Mouse (Mus musculus): Measurements from ENCODE around the gene Trappc1. TPM values are rescaled to one million over a fixed set of nuclear protein-coding genes. Genes with fewer than 3 reads are reported as not detected.
A peak's percentile ranks its signal among the peaks of the same experiment; 100 is the strongest.

Gene Trappc1
- polyA plus RNA-seq, 1 experiment from 2014 or later = 183 TPM

GRCm38 (mm10) chr11:69331929-69332405 is 8.2 kb downstream of the Trappc1 start:
- no peaks in the 10 kb centered on the region for H3K36me3 ChIP-seq

GRCm38 (mm10) chr11:69332713-69333253 is 9.0 kb downstream of the Trappc1 start:
- no peak for ATAC-seq (ENCODE audit: low FRiP score, low read depth)
- H3K9ac ChIP-seq = 0 out of 2 replicates have a peak overlapping the region, but pooled peaks have one; percentile 63
- H3K27ac ChIP-seq (replicated peaks) = peak overlapping the region; percentile 88
- H3K4me1 ChIP-seq (replicated peaks) = peaks cover 20% of the 10 kb centered on the region
- 36% methylated on average over 8 of the region's 8 CpGs for WGBS
- no peaks in the 10 kb centered on the region for H3K9me3 ChIP-seq
- H3K27me3 ChIP-seq = no peaks in the 10 kb centered on the region; the same call in 1 of the 2 replicates
- no peaks in the 10 kb centered on the region for H3K36me3 ChIP-seq
- peak overlapping the region; percentile 69 for H3K4me2 ChIP-seq
- H3K4me3 ChIP-seq = peak overlapping the region; percentile 43; the same call in 1 of the 2 replicates

More at GRCm38 (mm10) chr11:69331929-69332405, 8.2 kb downstream of the Trappc1 start:
- Histone ChIP-seq H3K4me1 (replicated peaks) (peaks cover 25% of the 10 kb centered on the region), H3K9me3 (no peaks in the 10 kb centered on the region), H3K27ac (replicated peaks) (peak overlapping the region; percentile 88), H3K27me3 (peaks cover 6% of the 10 kb centered on the region; the same call in 1 of the 2 replicates), H3K4me3 (peak overlapping the region; percentile 43), H3K4me2 (peak overlapping the region; percentile 69), H3K9ac (peak overlapping the region; percentile 63)
- under 1% methylated on average over 24 of the region's 24 CpGs for WGBS
- ATAC-seq (ENCODE audit: low FRiP score, low read depth) = peak; percentile 81

GRCm38 (mm10) chr11:69333922-69334321 is 10.1 kb downstream of the Trappc1 start:
- no peak overlapping the region for H3K9ac ChIP-seq
- peaks cover 20% of the 10 kb centered on the region for H3K4me1 ChIP-seq (replicated peaks)
- H3K36me3 ChIP-seq = no peaks in the 10 kb centered on the region
- no peak overlapping the region for H3K4me2 ChIP-seq
- no peak overlapping the region for H3K4me3 ChIP-seq
- whole genome bisulfite sequencing = 64% methylated on average over 3 of the region's 3 CpGs
- H3K9me3 ChIP-seq = no peaks in the 10 kb centered on the region
- no peaks in the 10 kb centered on the region for H3K27me3 ChIP-seq
- H3K27ac ChIP-seq (replicated peaks) = no peak overlapping the region
- no peak for ATAC-seq (ENCODE audit: low FRiP score, low read depth)

- Histone ChIP-seq H3K27ac (replicated peaks) (no peak overlapping the region), H3K4me2 (no peak overlapping the region), H3K4me3 (no peak overlapping the region), H3K9me3 (no peaks in the 10 kb centered on the region), H3K36me3 (no peaks in the 10 kb centered on the region), H3K4me1 (replicated peaks) (peaks cover 21% of the 10 kb centered on the region), H3K9ac (no peak overlapping the region), H3K27me3 (no peaks in the 10 kb centered on the region)
- 77% methylated on average over 4 of the region's 4 CpGs for WGBS
- ATAC-seq (ENCODE audit: low FRiP score, low read depth) = no peak
Observed at GRCm38 (mm10) chr11:69334796-69335195, 11.0 kb downstream of the Trappc1 start.

- peak within 1 kb of the TSS; percentile 86 for H3K4me2 ChIP-seq
- H3K27me3 ChIP-seq = no peaks in the 10 kb centered on the region
- H3K27ac ChIP-seq (replicated peaks) = peak within 1 kb of the TSS; percentile 92
- WGBS = under 1% methylated on average over 96 of the region's 99 CpGs
- H3K9me3 ChIP-seq = no peaks in the 10 kb centered on the region
- peaks cover 22% of the 10 kb centered on the region for H3K4me1 ChIP-seq (replicated peaks)
- peaks cover 24% of the 10 kb centered on the region for H3K36me3 ChIP-seq
- peak within 1 kb of the TSS; percentile 54 for H3K4me3 ChIP-seq
- ATAC-seq (ENCODE audit: low FRiP score, low read depth) = peak; percentile 92
- H3K9ac ChIP-seq = peak within 1 kb of the TSS; percentile 59
Observed at GRCm38 (mm10) chr11:69340161-69341131, 16.7 kb downstream of the Trappc1 start, which contains the start of gene Rnf227. Rnf227 (plus strand) TSS chr11:69340461.

- Histone ChIP-seq H3K4me2 (no peak overlapping the region), H3K27me3 (no peaks in the 10 kb centered on the region), H3K9me3 (no peaks in the 10 kb centered on the region), H3K36me3 (peaks cover 82% of the 10 kb centered on the region), H3K27ac (replicated peaks) (no peak overlapping the region), H3K4me1 (replicated peaks) (peaks cover 9% of the 10 kb centered on the region), H3K4me3 (no peak overlapping the region), H3K9ac (no peak overlapping the region)
- 91% methylated on average over 26 of the region's 26 CpGs for WGBS
- no peak for ATAC-seq (ENCODE audit: low FRiP score, low read depth)
Observed at GRCm38 (mm10) chr11:69346441-69346840, 22.7 kb downstream of the Trappc1 start.

GRCm38 (mm10) chr11:69356544-69356943 is 32.8 kb downstream of the Trappc1 start:
- Histone ChIP-seq H3K9ac (no peak overlapping the region), H3K4me1 (replicated peaks) (no peaks in the 10 kb centered on the region), H3K4me2 (no peak overlapping the region), H3K27ac (replicated peaks) (no peak overlapping the region), H3K36me3 (peaks cover 99% of the 10 kb centered on the region), H3K9me3 (no peaks in the 10 kb centered on the region), H3K27me3 (no peaks in the 10 kb centered on the region), H3K4me3 (no peak overlapping the region)
- 91% methylated on average over 5 of the region's 5 CpGs for WGBS
- no peak for ATAC-seq (ENCODE audit: low FRiP score, low read depth)

- H3K9ac ChIP-seq = no peak overlapping the region
- no peak overlapping the region for H3K27ac ChIP-seq (replicated peaks)
- no peak for ATAC-seq (ENCODE audit: low FRiP score, low read depth)
- H3K36me3 ChIP-seq = peaks cover 97% of the 10 kb centered on the region
- 0 out of 2 replicates have a peak, but pooled peaks cover 6% of the 10 kb centered on the region for H3K4me1 ChIP-seq (replicated peaks)
- H3K9me3 ChIP-seq = no peaks in the 10 kb centered on the region
- no peak overlapping the region for H3K4me3 ChIP-seq
- WGBS = 95% methylated on average over 12 of the region's 12 CpGs
- no peaks in the 10 kb centered on the region for H3K27me3 ChIP-seq
- no peak overlapping the region for H3K4me2 ChIP-seq
Observed at GRCm38 (mm10) chr11:69357690-69358089, 33.9 kb downstream of the Trappc1 start.

GRCm38 (mm10) chr11:69362021-69362420 is 38.2 kb downstream of the Trappc1 start:
- 64% methylated on average over 7 of the region's 7 CpGs for WGBS

GRCm38 (mm10) chr11:69362479-69362878 is 38.7 kb downstream of the Trappc1 start:
- Histone ChIP-seq H3K9me3 (no peaks in the 10 kb centered on the region), H3K9ac (no peak overlapping the region), H3K27ac (replicated peaks) (no peak overlapping the region), H3K4me1 (replicated peaks) (peaks cover 34% of the 10 kb centered on the region), H3K27me3 (no peaks in the 10 kb centered on the region), H3K4me3 (no peak overlapping the region), H3K36me3 (peaks cover 61% of the 10 kb centered on the region), H3K4me2 (no peak overlapping the region)
- 89% methylated on average over 2 of the region's 2 CpGs for WGBS
- ATAC-seq (ENCODE audit: low FRiP score, low read depth) = no peak

More at GRCm38 (mm10) chr11:69362021-69362420, 38.2 kb downstream of the Trappc1 start:
- Histone ChIP-seq H3K4me2 (no peak overlapping the region), H3K9ac (no peak overlapping the region), H3K4me3 (no peak overlapping the region), H3K4me1 (replicated peaks) (peaks cover 30% of the 10 kb centered on the region), H3K9me3 (no peaks in the 10 kb centered on the region), H3K27ac (replicated peaks) (no peak overlapping the region), H3K27me3 (no peaks in the 10 kb centered on the region), H3K36me3 (peaks cover 66% of the 10 kb centered on the region)
- no peak for ATAC-seq (ENCODE audit: low FRiP score, low read depth)

GRCm38 (mm10) chr11:69364376-69364775 is 40.6 kb downstream of the Trappc1 start:
- Histone ChIP-seq H3K4me1 (replicated peaks) (peaks cover 41% of the 10 kb centered on the region), H3K27ac (replicated peaks) (peak overlapping the region; percentile 100), H3K4me3 (0 out of 2 replicates have a peak overlapping the region, but pooled peaks have one; percentile 91), H3K9me3 (no peaks in the 10 kb centered on the region), H3K4me2 (peak overlapping the region; percentile 88), H3K36me3 (peaks cover 42% of the 10 kb centered on the region), H3K9ac (no peak overlapping the region), H3K27me3 (no peaks in the 10 kb centered on the region)
- no peak for ATAC-seq (ENCODE audit: low FRiP score, low read depth)
- 42% methylated on average over 8 of the region's 8 CpGs for WGBS

GRCm38 (mm10) chr11:69364910-69365309 is 41.1 kb downstream of the Trappc1 start:
- 2% methylated on average over 6 of the region's 6 CpGs for WGBS
- peak overlapping the region; percentile 91 for H3K4me3 ChIP-seq
- no peaks in the 10 kb centered on the region for H3K9me3 ChIP-seq
- H3K4me2 ChIP-seq = peak overlapping the region; percentile 88
- peaks cover 44% of the 10 kb centered on the region for H3K4me1 ChIP-seq (replicated peaks)
- ATAC-seq (ENCODE audit: low FRiP score, low read depth) = peak; percentile 54
- H3K36me3 ChIP-seq = peaks cover 37% of the 10 kb centered on the region
- H3K9ac ChIP-seq = peak overlapping the region; percentile 59
- no peaks in the 10 kb centered on the region for H3K27me3 ChIP-seq
- H3K27ac ChIP-seq (replicated peaks) = peak overlapping the region; percentile 100
